Mouse (Mus musculus) forebrain, embryonic 15.5 days (tissue): ENCODE results near the gene Gm20843. TPM values are rescaled to one million over a fixed set of nuclear protein-coding genes. Genes with fewer than 3 reads are reported as not detected.
"Not testable (repeated sequence)": the region's sequence is repeated elsewhere in the genome, so short reads cannot be mapped to it uniquely, and the experiment has no call there.

Experiments used
- ATAC-seq: fragments of 200-750 bp; cut with Nextera tagmentation; replicated peaks from 2 replicates; pipeline ENCODE4 v1.8.0; 2017; ENCODE audit warnings: mild to moderate bottlenecking, moderate TSS enrichment, moderate library complexity
- H3K27ac ChIP-seq: fragments of 300-500 bp; sonication (generic); replicated peaks from 2 replicates; pipeline ENCODE4 v1.5.1; 2015; ENCODE audit warnings: mild to moderate bottlenecking, inconsistent platforms
- H3K27me3 ChIP-seq: fragments of 300-500 bp; sonication (generic); 2 replicates; pipeline ENCODE4 v1.6.1; 2015; ENCODE audit warnings: inconsistent platforms
- H3K36me3 ChIP-seq: fragments of 300-500 bp; sonication (generic); 2 replicates; pipeline ENCODE4 v1.6.1; 2015; ENCODE audit warnings: mild to moderate bottlenecking, inconsistent platforms
- H3K4me1 ChIP-seq: fragments of 300-500 bp; sonication (generic); 2 replicates; pipeline ENCODE4 v1.6.1; 2015; ENCODE audit warnings: inconsistent platforms
- H3K4me2 ChIP-seq: fragments of 300-500 bp; sonication (generic); replicated peaks from 2 replicates; pipeline ENCODE4 v1.6.1; 2015; ENCODE audit warnings: mild to moderate bottlenecking, inconsistent platforms
- H3K4me3 ChIP-seq: fragments of 300-500 bp; sonication (generic); 2 replicates; pipeline ENCODE4 v1.5.1; 2015; ENCODE audit warnings: mild to moderate bottlenecking, inconsistent platforms
- H3K9ac ChIP-seq: fragments of 300-500 bp; sonication (generic); replicated peaks from 2 replicates; pipeline ENCODE4 v1.6.1; 2015; ENCODE audit warnings: mild to moderate bottlenecking, inconsistent platforms
- H3K9me3 ChIP-seq: fragments of 300-500 bp; sonication (generic); 2 replicates; pipeline ENCODE4 v1.6.1; 2016; ENCODE audit warnings: inconsistent platforms
- WGBS: fragments of 180-500 bp; shearing (Covaris S2); methylation state at CpG from one replicate; pipeline ENCODE4 v1.1.7; 2015; ENCODE audit warnings: mixed read lengths; 5-methylcytosine and 5-hydroxymethylcytosine counted together
- polyA plus RNA-seq: library from polyadenylated mRNA; unstranded; fragments of >200 nt; fragmentation: Nextera tagmentation; extraction: Ambion mirVana; gene quantifications from 2 replicates; pipeline ENCODE4 v1.2.1, GENCODE M21; 2015

Gm20843 gene
- polyA plus RNA-seq, result not detected in 2 replicates

GRCm38 (mm10) chrY:72247018-72247417, at the start of gene Gm20843:
Gm20843 (minus strand) TSS chrY:72247118.
- WGBS, result no CpG with 5 or more reads among the region's 6 CpGs
- H3K9ac ChIP-seq, ATAC-seq, H3K4me2 ChIP-seq, H3K27ac ChIP-seq, H3K4me1 ChIP-seq, H3K36me3 ChIP-seq, H3K4me3 ChIP-seq, H3K9me3 ChIP-seq, H3K27me3 ChIP-seq: not testable (repeated sequence)
